Mouse (Mus musculus): ENCODE measurements around the gene Cdc42ep1. TPM values are rescaled to one million over a fixed set of nuclear protein-coding genes. Genes with fewer than 3 reads are reported as not detected.

Gene Cdc42ep1
- total RNA-seq (2012; rRNA removed) = 0.04 TPM in 1 of 2 replicates, not detected in the other
- 1 to 10 TPM in 1 of 2 experiments, not detected in 1; 1.7 TPM for polyA plus RNA-seq (2012; ENCODE audit: insufficient read depth in 1 of 2, insufficient read length in 2 of 2, low read depth in 1 of 2, low replicate concordance in 2 of 2, missing spikeins in 1 of 2)

DNA sequence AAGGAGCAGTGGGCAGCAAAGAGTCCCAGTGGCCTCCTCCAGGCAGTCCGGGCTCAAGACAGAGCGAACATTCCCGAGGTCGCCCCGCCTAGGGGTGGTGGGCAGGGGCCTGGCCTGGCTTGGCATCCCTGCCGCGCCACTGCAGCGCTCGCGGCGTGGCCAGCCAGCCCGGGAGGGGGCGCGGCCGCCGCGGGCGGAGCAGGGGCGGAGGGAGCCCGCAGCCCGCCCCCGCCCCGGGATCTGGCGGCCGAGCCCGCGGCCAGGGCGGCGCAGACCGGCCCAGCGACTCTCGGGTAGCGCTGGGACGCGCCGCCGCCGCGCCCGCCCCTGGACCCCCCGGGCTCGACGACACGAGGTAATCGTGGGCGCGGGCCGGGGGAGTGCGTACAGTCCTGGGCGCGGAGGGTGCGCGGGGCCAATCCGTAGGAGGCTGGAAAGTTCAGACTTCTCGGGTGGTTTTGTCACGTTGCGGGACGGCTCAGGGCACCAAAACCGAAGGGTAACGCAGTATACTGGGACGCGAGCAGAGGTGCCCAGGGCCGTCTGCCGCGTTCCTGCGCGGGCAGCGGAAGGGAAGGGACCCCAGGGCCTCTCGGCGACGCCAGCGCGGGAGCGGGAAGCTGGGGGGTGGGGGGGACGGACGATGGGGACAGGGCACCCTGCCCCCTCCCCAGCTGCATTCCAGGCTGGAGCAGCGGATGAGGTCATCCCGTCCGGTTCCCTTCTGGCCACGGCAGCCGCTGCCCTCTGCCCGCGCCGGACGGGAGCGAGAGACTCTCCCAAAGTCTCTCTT, at the start of gene Cdc42ep1:
TSS of gene Cdc42ep1 (plus strand) at position 254 of the 793 bp plus-strand sequence.
- Histone ChIP-seq H3K27ac (ENCODE audit: control insufficient read depth, low read depth, low read length) (no peak within 1 kb of the TSS), H3K4me1 (ENCODE audit: control insufficient read depth in 1 of 2, insufficient read depth in 2 of 2, low read length in 2 of 2) (peaks cover 0 to 17% of the 10 kb centered on the region in 2 experiments; a peak in 1 of 4 replicates), H3K4me3 (ENCODE audit: control insufficient read depth in 1 of 2, insufficient read depth in 1 of 2, low read depth in 2 of 2, low read length in 2 of 2) (peak within 1 kb of the TSS; percentile 39 to 50; a peak in 3 of 4 replicates), H3K36me3 (ENCODE audit: control insufficient read depth in 1 of 2, insufficient read depth in 2 of 2, low read length in 2 of 2) (peaks cover 0 to 4% of the 10 kb centered on the region in 2 experiments; a peak in 1 of 4 replicates), H3K9ac (ENCODE audit: control insufficient read depth, low read depth, low read length, poor library complexity, severe bottlenecking) (peak within 1 kb of the TSS; percentile 57), H3K27me3 (ENCODE audit: control insufficient read depth in 1 of 2, insufficient read depth in 2 of 2, low read length in 2 of 2) (peaks cover 10 to 12% of the 10 kb centered on the region in 2 experiments), H3K79me2 (ENCODE audit: control insufficient read depth, insufficient read depth, low read length, poor library complexity) (no peaks in the 10 kb centered on the region), H3K9me3 (replicated peaks; ENCODE audit: insufficient read depth, low read length) (no peaks in the 10 kb centered on the region)
- DNase-seq (ENCODE audit: low read depth, low spot score) = no peak
- no peak for TF ChIP-seq USF1 (IDR thresholded peaks at IDR 0.05; ENCODE audit: low read depth, low read length)
- no peak for TF ChIP-seq GATA1 (IDR thresholded peaks at IDR 0.05; ENCODE audit: low read depth, low read length)
- TF ChIP-seq UBTF (IDR thresholded peaks at IDR 0.05; ENCODE audit: borderline replicate concordance, insufficient read depth, low read depth, low read length) = no peak
- TF ChIP-seq MAZ (IDR thresholded peaks at IDR 0.05; ENCODE audit: low read depth, low read length) = no peak
- no peak for TF ChIP-seq KAT2A (conservative IDR thresholded peaks at IDR 0.05; ENCODE audit: low read depth, low read length)
- no peak for TF ChIP-seq TCF12 (IDR thresholded peaks at IDR 0.05; ENCODE audit: low read depth, low read length)
- no peak for TF ChIP-seq ZNF384 (IDR thresholded peaks at IDR 0.05; ENCODE audit: low read depth, low read length)
- TF ChIP-seq GABPA (IDR thresholded peaks at IDR 0.05; ENCODE audit: low read depth, low read length) = no peak
- no peak for TF ChIP-seq BHLHE40 (IDR thresholded peaks at IDR 0.05; ENCODE audit: borderline replicate concordance, low read depth, low read length)
- no peak for TF ChIP-seq ZKSCAN1 (IDR thresholded peaks at IDR 0.05; ENCODE audit: low read depth, low read length)
- no peak for TF ChIP-seq SIN3A (IDR thresholded peaks at IDR 0.05; ENCODE audit: low read length)
- TF ChIP-seq SMC3 (IDR thresholded peaks at IDR 0.05; ENCODE audit: low read depth, low read length) = no peak
- TF ChIP-seq MEF2A (IDR thresholded peaks at IDR 0.05; ENCODE audit: extremely low read depth, insufficient replicate concordance, low read depth, low read length, poor library complexity, severe bottlenecking) = no peak
- no peak for TF ChIP-seq MAFK (IDR thresholded peaks at IDR 0.05; ENCODE audit: borderline replicate concordance, low read depth, low read length)
- no peak for TF ChIP-seq POLR2A (IDR thresholded peaks at IDR 0.05; ENCODE audit: control insufficient read depth in 1 of 2, insufficient read depth in 1 of 2, low read depth in 1 of 2, low read length in 2 of 2, poor library complexity in 1 of 2)
- no peak for TF ChIP-seq E2F4 (IDR thresholded peaks at IDR 0.05; ENCODE audit: borderline replicate concordance, low read depth, low read length)
- TF ChIP-seq NRF1 (IDR thresholded peaks at IDR 0.05; ENCODE audit: insufficient read depth, low read depth, low read length, poor library complexity, severe bottlenecking) = no peak
- no peak for TF ChIP-seq USF2 (IDR thresholded peaks at IDR 0.05; ENCODE audit: borderline replicate concordance in 1 of 2, insufficient read depth in 1 of 2, low read depth in 1 of 2, low read length in 2 of 2)
- no peak for TF ChIP-seq HCFC1 (IDR thresholded peaks at IDR 0.05; ENCODE audit: low read depth, low read length)

Measured in MEL (cell line).